Mouse (Mus musculus) lung, postnatal 25 days (tissue): ENCODE data around the gene Rgs1.
A peak's percentile ranks its signal among the peaks of the same experiment; 100 is the strongest.

Source experiments
- DNase-seq: peaks from one replicate; pipeline ENCODE4 v3.0.0; 2022; ENCODE audit warnings: low spot score

Gene Rgs1

GRCm38 (mm10) chr1:144248923-144249322, at the start of gene Rgs1:
Gene Rgs1, minus strand, starts transcription at chr1:144249242.
- DNase-seq = peak; percentile 65

DNA sequence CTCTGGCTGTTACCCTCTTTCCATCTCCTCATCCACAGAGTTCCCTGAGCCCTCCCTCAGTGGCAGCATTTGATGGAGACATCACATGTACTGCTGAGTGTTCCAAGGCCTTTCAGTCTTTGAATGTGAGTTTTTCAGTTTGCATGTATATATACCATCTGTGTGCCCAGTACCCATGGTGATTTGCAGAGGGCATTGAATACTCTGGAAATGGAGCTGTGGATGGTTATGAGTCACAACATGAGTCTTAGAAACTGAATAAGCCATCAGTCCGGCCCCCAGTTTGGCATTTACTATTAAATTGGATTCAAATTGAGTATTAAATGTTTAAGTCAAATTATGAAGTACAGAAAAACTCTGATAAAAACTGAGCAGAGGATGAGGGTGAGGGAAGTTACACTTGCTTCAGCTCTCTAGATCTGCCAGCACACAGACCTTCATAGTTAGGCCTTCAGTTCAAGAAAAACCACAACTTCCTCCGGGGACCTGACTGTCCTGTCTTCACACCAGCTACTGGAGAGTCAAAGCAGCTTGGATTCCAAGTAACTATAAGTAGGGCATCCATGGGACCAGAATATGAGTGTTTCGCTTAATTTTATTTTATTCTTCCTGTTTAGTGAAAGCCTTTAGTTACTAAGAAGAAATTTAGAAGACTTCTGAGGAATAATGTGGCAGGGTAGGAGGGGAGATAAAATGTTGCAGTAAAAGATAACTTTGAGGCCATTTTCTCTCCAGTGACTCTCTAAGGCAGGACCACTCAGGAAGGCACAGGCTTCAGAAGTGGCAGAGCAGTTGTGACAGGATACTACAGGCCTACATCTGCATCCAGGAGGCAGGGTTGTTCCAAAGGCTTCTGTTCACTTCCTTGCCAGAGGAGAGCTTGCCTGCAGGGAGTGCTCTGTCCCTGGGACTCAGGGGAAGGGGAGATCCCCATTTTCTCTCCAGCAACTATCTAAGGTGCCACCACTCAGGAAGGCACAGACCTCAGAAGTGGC, 34.3 kb upstream of the Rgs1 start:
- DNase-seq = no peak

DNA sequence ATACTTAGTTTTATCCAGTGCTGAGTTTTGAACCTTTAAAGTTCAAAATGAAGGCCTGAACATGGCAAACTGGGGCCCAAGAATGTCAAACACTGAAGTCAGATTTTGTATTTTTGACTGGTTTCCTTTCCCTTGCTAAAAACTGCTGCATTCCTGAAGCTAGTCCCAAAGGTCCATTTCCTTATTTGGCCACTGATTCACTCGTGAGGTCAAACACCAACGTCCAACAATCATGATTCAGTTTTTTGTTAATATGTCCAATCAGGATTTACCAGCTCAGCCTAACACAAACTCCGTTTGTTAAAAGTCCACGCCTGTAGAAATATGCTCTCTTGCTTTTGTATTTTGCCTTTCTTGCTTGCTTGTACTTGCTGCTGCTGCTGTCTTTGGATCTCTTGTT, 31.0 kb upstream of the Rgs1 start:
- no peak for DNase-seq

GRCm38 (mm10) chr1:144272991-144273390, 23.9 kb upstream of the Rgs1 start:
- DNase-seq = no peak

GRCm38 (mm10) chr1:144269112-144269511, 20.1 kb upstream of the Rgs1 start:
- no peak for DNase-seq

DNA sequence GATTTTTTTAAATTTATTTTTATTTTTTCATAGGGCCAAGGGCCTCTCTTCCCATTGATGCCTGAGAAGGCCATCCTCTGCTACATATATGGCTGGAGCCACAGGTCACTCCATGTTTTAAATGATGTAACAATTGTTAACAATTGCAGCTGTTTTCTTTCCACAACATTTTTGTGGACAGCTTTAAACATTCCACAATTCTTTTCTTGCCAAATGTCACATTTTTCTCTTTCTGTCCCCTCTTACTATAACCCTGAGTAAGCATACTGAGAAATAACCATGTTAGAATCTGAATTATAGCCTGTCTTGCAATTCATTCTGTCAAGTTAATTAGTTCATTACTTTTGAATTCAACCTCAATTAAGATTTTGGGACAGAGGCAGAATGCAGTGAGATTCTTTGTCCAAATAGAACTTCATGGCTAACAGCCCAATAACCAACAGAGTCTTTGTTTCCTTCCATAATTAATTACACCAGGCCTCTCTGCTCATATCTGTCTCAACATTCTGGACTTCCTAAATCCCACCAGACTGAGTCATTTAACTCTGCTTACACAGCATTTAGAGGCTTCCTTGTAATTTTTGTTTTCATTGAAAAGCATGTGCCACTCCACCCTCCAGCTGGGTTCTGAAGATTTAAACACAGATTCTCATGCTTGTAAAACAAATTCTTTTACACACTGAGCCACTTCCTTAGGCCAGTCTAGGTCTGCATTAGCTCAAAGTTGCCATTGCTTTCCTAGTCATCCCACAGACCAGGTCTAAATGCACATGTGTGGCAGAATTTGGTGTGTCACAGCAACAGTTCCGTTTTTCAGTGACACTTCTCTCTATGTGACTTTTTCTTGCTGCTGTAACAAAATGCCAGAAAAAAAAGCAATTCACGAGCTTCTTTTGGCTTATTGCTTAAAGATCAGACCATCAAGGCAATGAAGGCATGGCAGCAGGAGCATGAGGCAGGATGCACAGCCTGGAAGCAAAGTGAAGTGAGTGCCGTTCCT, 18.7 kb upstream of the Rgs1 start:
- no peak for DNase-seq

DNA sequence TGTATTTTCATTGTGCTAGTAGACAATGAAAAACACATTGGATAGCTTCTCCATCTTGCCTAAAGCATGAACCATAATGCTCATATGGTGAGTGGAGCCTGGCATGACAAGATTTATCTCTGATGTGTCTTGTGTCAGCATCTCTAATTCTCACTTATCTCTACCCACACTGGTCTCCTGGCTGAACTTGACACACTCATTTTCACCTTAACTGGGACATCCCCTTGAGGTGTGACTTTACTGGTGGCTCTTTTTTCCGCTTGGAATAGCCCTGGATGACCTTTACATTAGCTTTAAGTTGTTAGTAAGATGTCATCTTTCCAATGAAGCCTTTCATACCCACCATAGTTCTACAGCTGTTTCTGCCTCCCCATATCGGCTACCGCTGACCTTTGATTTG, 15.0 kb upstream of the Rgs1 start:
- DNase-seq = no peak

GRCm38 (mm10) chr1:144262008-144262407, 13.0 kb upstream of the Rgs1 start:
- no peak for DNase-seq

DNA sequence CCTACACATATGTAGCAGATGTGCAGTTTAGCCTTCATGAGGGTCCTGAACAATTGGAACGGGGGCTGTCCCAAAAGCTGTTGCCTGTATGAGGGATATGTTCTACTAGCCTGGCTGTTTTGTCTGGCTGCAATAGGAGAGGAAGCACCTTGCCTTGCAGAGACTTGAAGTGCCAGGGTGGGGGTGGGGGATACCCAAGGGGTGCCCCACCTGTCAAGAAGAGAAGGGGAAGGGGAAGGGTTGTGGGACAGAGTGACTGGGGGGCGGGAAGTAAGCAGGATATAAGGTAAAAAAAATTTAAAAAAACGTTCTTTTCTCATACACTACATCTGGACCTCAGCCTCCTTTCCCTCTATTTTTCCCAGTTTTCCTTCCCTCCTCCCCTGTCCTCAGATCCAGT, 9.7 kb upstream of the Rgs1 start:
- DNase-seq = no peak

- DNase-seq = no peak
Observed at GRCm38 (mm10) chr1:144256556-144257331, 7.7 kb upstream of the Rgs1 start.

DNA sequence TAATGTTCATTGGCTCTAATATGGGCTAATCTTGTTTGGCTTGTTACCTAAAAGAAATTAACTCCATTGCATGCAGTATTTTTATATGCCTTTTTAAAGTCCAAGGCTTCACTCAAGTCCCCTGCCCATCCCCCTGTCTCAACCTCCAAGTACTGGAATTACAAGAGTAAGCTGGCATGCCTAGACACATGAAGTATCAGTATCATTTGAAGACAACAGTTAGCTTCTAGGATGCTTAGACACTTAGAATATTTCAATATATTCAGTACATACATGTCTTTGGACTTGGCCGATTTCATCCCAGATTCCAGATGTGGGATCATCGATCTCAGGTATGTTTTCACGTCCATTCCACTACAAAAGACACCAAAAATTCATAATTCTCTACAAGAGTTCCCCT, 836 bp downstream of the Rgs1 start:
- no peak for DNase-seq

- DNase-seq = no peak
Observed at GRCm38 (mm10) chr1:144247382-144247781, 1.7 kb downstream of the Rgs1 start.

DNA sequence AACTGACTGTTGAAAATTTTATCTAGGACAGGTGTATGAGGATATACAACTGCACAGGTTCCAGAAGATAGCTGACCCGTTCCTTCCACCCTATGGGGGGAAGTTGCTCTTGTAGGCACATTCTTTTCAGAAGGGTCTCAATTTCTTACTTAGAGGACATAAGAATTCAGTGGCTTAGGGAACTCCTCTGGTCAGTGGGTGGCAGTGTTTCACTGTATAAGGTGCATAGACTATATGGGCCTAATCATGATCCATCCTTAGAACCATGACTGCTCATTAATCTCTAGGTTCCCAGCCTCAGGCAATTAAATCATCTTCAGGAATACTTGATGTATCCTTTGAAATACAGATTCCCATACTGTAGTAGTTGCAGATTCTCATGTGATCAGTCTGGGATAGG, 5.5 kb downstream of the Rgs1 start:
- DNase-seq = peak; percentile 31

DNA sequence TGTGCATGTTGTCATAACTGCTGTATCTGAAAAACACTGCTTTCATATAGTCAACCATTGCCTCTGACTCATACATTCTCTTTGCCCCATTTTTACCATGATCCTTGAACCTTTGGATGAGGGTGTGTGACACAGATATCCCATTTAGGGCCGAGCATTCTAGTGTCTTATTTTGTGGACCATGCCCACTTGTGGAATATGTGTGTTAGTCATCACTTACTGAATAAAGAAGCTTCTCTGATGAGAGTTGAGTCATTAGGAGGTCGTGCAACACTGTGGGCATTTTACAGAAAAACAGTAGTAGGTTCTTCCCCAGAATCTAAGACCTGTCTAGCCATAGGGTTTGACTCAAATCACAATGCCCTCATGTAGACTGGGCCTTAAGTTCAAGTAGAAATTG, 9.8 kb downstream of the Rgs1 start:
- no peak for DNase-seq

- DNase-seq = no peak
Observed at GRCm38 (mm10) chr1:144215230-144215629, 33.8 kb downstream of the Rgs1 start.

- DNase-seq = no peak
Observed at GRCm38 (mm10) chr1:144210912-144211311, 38.1 kb downstream of the Rgs1 start.

GRCm38 (mm10) chr1:144206281-144207061, 42.6 kb downstream of the Rgs1 start:
- no peak for DNase-seq

GRCm38 (mm10) chr1:144204766-144205165, 44.3 kb downstream of the Rgs1 start:
- no peak for DNase-seq

DNA sequence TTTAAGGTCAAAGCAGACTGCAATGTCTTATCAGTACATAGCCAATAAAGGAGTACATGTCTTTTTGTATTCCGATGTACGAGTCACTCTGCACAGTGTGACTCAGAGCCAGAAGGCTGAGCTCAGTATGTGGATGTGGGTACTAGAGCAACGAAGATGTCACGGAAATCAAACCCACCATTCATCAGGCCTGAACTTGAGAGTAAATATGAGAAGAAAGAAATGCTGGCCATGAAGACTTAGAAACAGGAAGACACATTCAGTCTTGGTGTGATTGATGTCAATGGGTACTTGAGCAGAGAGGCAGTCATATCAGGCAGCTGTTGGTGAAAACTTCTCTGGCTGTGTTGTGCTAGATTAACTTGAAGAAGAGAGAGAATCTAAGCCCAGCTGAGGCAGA, 46.1 kb downstream of the Rgs1 start:
- DNase-seq = no peak

- peak; percentile 48 for DNase-seq
Observed at GRCm38 (mm10) chr1:144200496-144200895, 48.5 kb downstream of the Rgs1 start.

GRCm38 (mm10) chr1:144199538-144199937, 49.5 kb downstream of the Rgs1 start:
- DNase-seq = no peak
